Mouse (Mus musculus) stomach, embryonic 15.5 days (tissue): ENCODE data around the gene Dis3. TPM values are rescaled to one million over a fixed set of nuclear protein-coding genes. Genes with fewer than 3 reads are reported as not detected.
"Not testable (repeated sequence)": the region's sequence is repeated elsewhere in the genome, so short reads cannot be mapped to it uniquely, and the experiment has no call there.

Source experiments
- ATAC-seq: fragments of 200-750 bp; cut with Nextera tagmentation; 2 replicates; pipeline ENCODE4 v1.8.0; 2017; ENCODE audit warnings: low read depth, moderate number of reproducible peaks, moderate TSS enrichment; ENCODE audit not compliant: insufficient read depth, low FRiP score
- H3K27ac ChIP-seq: fragments of 300-500 bp; sonication (generic); 2 replicates; pipeline ENCODE4 v1.5.1; 2015; ENCODE audit warnings: mild to moderate bottlenecking, inconsistent platforms
- H3K27me3 ChIP-seq: fragments of 300-500 bp; sonication (generic); replicated peaks from 2 replicates; pipeline ENCODE4 v1.6.1; 2015; ENCODE audit warnings: inconsistent platforms
- H3K36me3 ChIP-seq: fragments of 300-500 bp; sonication (generic); 2 replicates; pipeline ENCODE4 v1.6.1; 2015; ENCODE audit warnings: inconsistent platforms
- H3K4me1 ChIP-seq: fragments of 300-500 bp; sonication (generic); 2 replicates; pipeline ENCODE4 v1.6.1; 2015; ENCODE audit warnings: inconsistent platforms
- H3K4me2 ChIP-seq: fragments of 300-500 bp; sonication (generic); 2 replicates; pipeline ENCODE4 v1.6.1; 2015; ENCODE audit warnings: mild to moderate bottlenecking, inconsistent platforms
- H3K4me3 ChIP-seq: fragments of 300-500 bp; sonication (generic); replicated peaks from 2 replicates; pipeline ENCODE4 v1.5.1; 2015; ENCODE audit warnings: inconsistent platforms
- H3K9ac ChIP-seq: fragments of 300-500 bp; sonication (generic); 2 replicates; pipeline ENCODE4 v1.6.1; 2015; ENCODE audit warnings: inconsistent platforms
- H3K9me3 ChIP-seq: fragments of 300-500 bp; sonication (generic); 2 replicates; pipeline ENCODE4 v1.6.1; 2016; ENCODE audit warnings: inconsistent platforms
- WGBS: fragments of 180-500 bp; shearing (Covaris S2); methylation state at CpG from one replicate; pipeline ENCODE4 v1.1.7; 2015; 5-methylcytosine and 5-hydroxymethylcytosine counted together
- polyA plus RNA-seq: library from polyadenylated mRNA; unstranded; fragments of >200 nt; fragmentation: Nextera tagmentation; extraction: Ambion mirVana; gene quantifications from 2 replicates; pipeline ENCODE4 v1.2.1, GENCODE M21; 2015

Dis3 gene
- polyA plus RNA-seq, 1 experiment from 2014 or later = 25.5 TPM

- ATAC-seq = no peak
- Histone ChIP-seq H3K9ac (no peak overlapping the region), H3K9me3 (no peaks in the 10 kb centered on the region), H3K4me2 (no peak overlapping the region), H3K27ac (no peak overlapping the region), H3K27me3 (no peaks in the 10 kb centered on the region), H3K4me1 (no peaks in the 10 kb centered on the region), H3K4me3 (no peak overlapping the region), H3K36me3 (peaks cover 21% of the 10 kb centered on the region)
- 85% methylated on average over 7 of the region's 7 CpGs for WGBS
Observed at GRCm38 (mm10) chr14:99058959-99059586, 40.5 kb downstream of the Dis3 start.

- 0 out of 2 replicates have a peak, but pooled peaks have one; percentile 0 for ATAC-seq
- WGBS = under 1% methylated on average over 15 of the region's 15 CpGs
Observed at GRCm38 (mm10) chr14:99046782-99047181, 52.8 kb downstream of the Dis3 start.

GRCm38 (mm10) chr14:99046031-99046781 is 53.4 kb downstream of the Dis3 start, which contains the start of the genes Mzt1 and Bora:
Gene Mzt1 (minus strand): TSS chr14:99046134.
Gene Bora (plus strand): TSS chr14:99046222.
- Histone ChIP-seq H3K4me2 (peak within 1 kb of the TSS; percentile 70), H3K36me3 (peaks cover 4% of the 10 kb centered on the region; the same call in 1 of the 2 replicates), H3K27ac (peak within 1 kb of the TSS; percentile 78), H3K4me3 (peak within 1 kb of the TSS; percentile 96), H3K9ac (peak within 1 kb of the TSS; percentile 86), H3K9me3 (no peaks in the 10 kb centered on the region), H3K4me1 (peaks cover 18% of the 10 kb centered on the region), H3K27me3 (no peaks in the 10 kb centered on the region)
- under 1% methylated on average over 74 of the region's 81 CpGs for WGBS
- ATAC-seq = peak; percentile 95

More at GRCm38 (mm10) chr14:99046782-99047181, 52.8 kb downstream of the Dis3 start:
- Histone ChIP-seq H3K9ac (peak overlapping the region; percentile 57; the same call in 1 of the 2 replicates), H3K27me3 (no peaks in the 10 kb centered on the region), H3K27ac (peak overlapping the region; percentile 78), H3K9me3 (no peaks in the 10 kb centered on the region), H3K4me3 (peak overlapping the region; percentile 96), H3K4me1 (peaks cover 13% of the 10 kb centered on the region), H3K4me2 (peak overlapping the region; percentile 70), H3K36me3 (peaks cover 6% of the 10 kb centered on the region; the same call in 1 of the 2 replicates)

GRCm38 (mm10) chr14:99045378-99046030 is 54.1 kb downstream of the Dis3 start:
- Histone ChIP-seq H3K27me3 (no peaks in the 10 kb centered on the region), H3K27ac (peak overlapping the region; percentile 78), H3K4me3 (peak overlapping the region; percentile 96), H3K4me1 (peaks cover 21% of the 10 kb centered on the region), H3K4me2 (peak overlapping the region; percentile 63), H3K9ac (peak overlapping the region; percentile 86), H3K36me3 (peaks cover 3% of the 10 kb centered on the region; the same call in 1 of the 2 replicates), H3K9me3 (no peaks in the 10 kb centered on the region)
- ATAC-seq = no peak
- WGBS = under 1% methylated on average over 53 of the region's 70 CpGs

DNA sequence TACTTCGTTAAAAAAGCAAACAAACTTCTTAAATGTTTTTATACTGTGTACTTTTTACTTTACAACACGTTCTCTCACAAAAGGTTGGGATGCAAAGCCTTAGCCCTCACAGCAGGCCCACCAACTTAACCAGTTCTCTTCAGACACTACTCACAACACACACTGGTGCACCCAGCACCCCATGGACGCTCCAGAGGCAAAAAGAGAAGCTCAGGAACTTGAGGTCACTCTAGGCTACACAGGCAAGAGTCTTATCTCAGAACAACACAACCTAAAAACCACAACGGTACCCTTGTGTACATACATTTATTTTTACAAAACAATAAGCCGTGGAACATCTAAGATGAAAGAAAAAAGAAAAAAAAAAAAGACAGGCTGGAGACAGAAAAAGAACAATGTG is 54.9 kb downstream of the Dis3 start:
- peak overlapping the region; percentile 96 for H3K4me3 ChIP-seq
- H3K9ac ChIP-seq = 0 out of 2 replicates have a peak overlapping the region, but pooled peaks have one; percentile 9
- peaks cover 21% of the 10 kb centered on the region for H3K4me1 ChIP-seq
- 6% methylated on average over 5 of the region's 5 CpGs for WGBS
- H3K27me3 ChIP-seq = no peaks in the 10 kb centered on the region
- H3K4me2 ChIP-seq = peak overlapping the region; percentile 63
- H3K9me3 ChIP-seq = no peaks in the 10 kb centered on the region
- ATAC-seq = no peak
- H3K27ac ChIP-seq = no peak overlapping the region
- H3K36me3 ChIP-seq = no peaks in the 10 kb centered on the region

DNA sequence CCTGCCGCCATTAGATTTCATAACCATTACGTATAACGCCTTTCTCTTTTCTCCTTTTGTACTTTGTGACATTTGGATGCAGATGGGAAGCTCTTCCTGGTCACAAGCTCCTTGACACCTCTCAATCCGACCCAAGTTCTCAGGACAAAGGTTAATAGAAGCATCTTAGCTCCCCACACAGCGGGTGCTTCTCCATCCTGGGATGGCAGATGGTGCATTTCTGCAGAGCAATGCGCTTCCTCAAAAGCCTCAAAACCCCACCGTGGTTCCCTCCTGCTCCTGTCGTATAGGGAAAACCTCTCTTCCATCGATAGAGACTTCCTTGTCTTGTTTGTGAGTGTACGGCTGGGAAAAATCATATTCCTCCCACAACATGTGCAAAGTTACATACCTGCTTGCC is 55.5 kb downstream of the Dis3 start:
- H3K9me3 ChIP-seq = no peaks in the 10 kb centered on the region
- no peaks in the 10 kb centered on the region for H3K36me3 ChIP-seq
- no peak overlapping the region for H3K27ac ChIP-seq
- peaks cover 21% of the 10 kb centered on the region for H3K4me1 ChIP-seq
- H3K4me3 ChIP-seq = 0 out of 2 replicates have a peak overlapping the region, but pooled peaks have one; percentile 3
- no peak overlapping the region for H3K9ac ChIP-seq
- peak overlapping the region; percentile 63 for H3K4me2 ChIP-seq
- no peak for ATAC-seq
- no peaks in the 10 kb centered on the region for H3K27me3 ChIP-seq
- 39% methylated on average over 10 of the region's 10 CpGs for WGBS

DNA sequence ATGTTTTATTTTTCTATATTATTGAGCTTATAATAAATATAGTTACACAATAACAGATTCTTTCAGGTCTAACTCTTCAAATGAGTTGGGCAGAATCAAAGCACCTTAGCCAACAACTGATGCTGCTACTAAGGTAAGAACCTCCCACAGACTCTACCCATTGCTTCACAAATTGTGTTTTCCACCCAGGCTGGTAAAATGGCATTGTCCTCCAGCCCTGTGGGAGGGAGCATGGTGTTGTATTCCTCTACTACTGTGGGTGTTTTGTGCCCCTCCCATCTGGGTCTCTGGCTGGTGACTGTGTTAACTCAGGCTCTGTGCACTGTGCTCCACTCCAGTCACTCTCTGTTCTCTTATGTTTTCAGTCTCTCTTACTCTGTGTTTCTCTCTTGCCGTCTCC is 56.1 kb downstream of the Dis3 start:
- no peak for ATAC-seq
- Histone ChIP-seq H3K4me3 (no peak overlapping the region), H3K27ac (no peak overlapping the region), H3K36me3 (no peaks in the 10 kb centered on the region), H3K4me2 (no peak overlapping the region; the same call in 1 of the 2 replicates), H3K9ac (no peak overlapping the region), H3K9me3 (no peaks in the 10 kb centered on the region), H3K27me3 (no peaks in the 10 kb centered on the region), H3K4me1 (peaks cover 21% of the 10 kb centered on the region)
- WGBS = 53% methylated on average over 1 of the region's 1 CpGs

DNA sequence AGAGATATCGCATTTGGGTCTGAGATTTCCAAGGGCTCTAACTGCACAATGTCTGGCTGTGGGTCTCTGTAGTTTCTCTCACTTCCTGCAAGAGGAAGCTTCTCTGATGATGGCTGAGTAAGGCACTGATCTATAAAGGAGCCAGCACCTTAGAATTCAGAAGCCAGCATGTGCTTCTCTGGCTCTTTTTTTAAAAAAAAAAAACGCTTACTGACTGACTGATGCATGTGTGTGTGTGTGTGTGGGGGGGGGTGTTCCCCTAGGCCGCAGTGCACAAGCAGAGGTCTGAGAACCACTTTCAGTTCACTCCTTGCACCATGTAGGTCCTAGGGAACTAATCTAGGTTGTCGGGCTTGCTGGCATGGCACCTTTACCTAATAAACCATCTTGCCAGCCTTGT is 58.2 kb downstream of the Dis3 start:
- no peaks in the 10 kb centered on the region for H3K27me3 ChIP-seq
- no peak overlapping the region for H3K4me2 ChIP-seq
- no peak overlapping the region for H3K9ac ChIP-seq
- ATAC-seq = no peak
- 68% methylated on average over 4 of the region's 4 CpGs for WGBS
- H3K4me3 ChIP-seq = no peak overlapping the region
- no peaks in the 10 kb centered on the region for H3K9me3 ChIP-seq
- no peak overlapping the region for H3K27ac ChIP-seq
- peaks cover 17% of the 10 kb centered on the region for H3K4me1 ChIP-seq
- 0 out of 2 replicates have a peak, but pooled peaks cover 3% of the 10 kb centered on the region for H3K36me3 ChIP-seq

- peaks cover 17% of the 10 kb centered on the region for H3K4me1 ChIP-seq
- H3K9me3 ChIP-seq, H3K27me3 ChIP-seq, H3K4me2 ChIP-seq, H3K27ac ChIP-seq, ATAC-seq, H3K9ac ChIP-seq, H3K36me3 ChIP-seq, H3K4me3 ChIP-seq: not testable (repeated sequence)
- 65% methylated on average over 5 of the region's 5 CpGs for WGBS
Observed at GRCm38 (mm10) chr14:99039308-99039707, 60.3 kb downstream of the Dis3 start.

DNA sequence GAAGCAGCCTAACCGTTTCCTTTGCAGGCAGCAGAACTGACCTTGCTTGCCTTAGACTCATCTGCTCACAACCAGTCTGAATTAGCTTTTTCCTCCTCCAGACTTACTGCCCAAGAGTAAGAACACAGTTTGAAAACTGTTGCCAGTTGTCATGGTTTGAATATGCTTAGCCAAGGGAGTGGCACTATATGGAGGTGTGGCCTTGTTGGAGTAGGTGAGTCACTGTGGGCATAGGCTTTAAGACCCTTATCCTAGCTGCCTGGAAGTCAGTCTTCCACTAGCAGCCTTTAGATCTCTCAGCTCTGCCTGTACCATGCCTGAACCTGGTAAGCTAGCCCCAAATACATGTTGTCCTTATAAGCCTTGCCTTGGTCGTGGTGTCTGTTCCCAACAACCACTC is 61.9 kb downstream of the Dis3 start:
- ATAC-seq = peak; percentile 56
- no peak overlapping the region for H3K27ac ChIP-seq

GRCm38 (mm10) chr14:99036039-99036438 is 63.5 kb downstream of the Dis3 start:
- Histone ChIP-seq H3K36me3 (peaks cover 3% of the 10 kb centered on the region; the same call in 1 of the 2 replicates), H3K27ac (no peak overlapping the region), H3K9ac (no peak overlapping the region), H3K27me3 (no peaks in the 10 kb centered on the region), H3K4me2 (no peak overlapping the region), H3K9me3 (no peaks in the 10 kb centered on the region), H3K4me3 (no peak overlapping the region), H3K4me1 (0 out of 2 replicates have a peak, but pooled peaks cover 1% of the 10 kb centered on the region)
- 66% methylated on average over 4 of the region's 4 CpGs for WGBS
- no peak for ATAC-seq

More for the DNA sequence above, 61.9 kb downstream of the Dis3 start:
- Histone ChIP-seq H3K27me3 (no peaks in the 10 kb centered on the region), H3K36me3 (peaks cover 3% of the 10 kb centered on the region; the same call in 1 of the 2 replicates), H3K4me2 (no peak overlapping the region), H3K9me3 (no peaks in the 10 kb centered on the region), H3K4me3 (no peak overlapping the region), H3K9ac (no peak overlapping the region), H3K4me1 (0 out of 2 replicates have a peak, but pooled peaks cover 8% of the 10 kb centered on the region)
- 77% methylated on average over 2 of the region's 2 CpGs for WGBS
